Mouse (Mus musculus) liver, embryonic 11.5 days (tissue): ENCODE measurements around the gene Tsc22d3. TPM values are rescaled to one million over a fixed set of nuclear protein-coding genes. Genes with fewer than 3 reads are reported as not detected.

ENCODE experiments used
- ATAC-seq: fragments of 200-750 bp; cut with Nextera tagmentation; replicated peaks from 2 replicates; pipeline ENCODE4 v1.8.0; 2017; ENCODE audit warnings: moderate number of reproducible peaks, mild to moderate bottlenecking, moderate TSS enrichment, moderate library complexity; ENCODE audit not compliant: low FRiP score
- DNase-seq: peaks from one replicate; pipeline ENCODE4 v3.0.0-alpha.2; 2017; ENCODE audit warnings: low spot score
- H3K27ac ChIP-seq: fragments of 300-500 bp; sonication (generic); 2 replicates; pipeline ENCODE4 v1.5.1; 2014; ENCODE audit warnings: mild to moderate bottlenecking, low read depth, low read length, control low read depth
- H3K27me3 ChIP-seq: fragments of 300-500 bp; sonication (generic); replicated peaks from 2 replicates; pipeline ENCODE4 v1.6.1; 2014; ENCODE audit warnings: low read length, mixed read lengths; ENCODE audit not compliant: control insufficient read depth, insufficient read depth
- H3K36me3 ChIP-seq: fragments of 300-500 bp; sonication (generic); 2 replicates; pipeline ENCODE4 v1.6.1; 2014; ENCODE audit warnings: mild to moderate bottlenecking, low read length, moderate library complexity, mixed read lengths; ENCODE audit not compliant: control insufficient read depth, insufficient read depth
- H3K4me1 ChIP-seq: fragments of 300-500 bp; sonication (generic); replicated peaks from 2 replicates; pipeline ENCODE4 v1.6.1; 2014; ENCODE audit warnings: low read length, mixed read lengths; ENCODE audit not compliant: control insufficient read depth, insufficient read depth
- H3K4me2 ChIP-seq: fragments of 300-500 bp; sonication (generic); 2 replicates; pipeline ENCODE4 v1.6.1; 2014; ENCODE audit warnings: mild to moderate bottlenecking, control low read depth, moderate library complexity
- H3K4me3 ChIP-seq: fragments of 300-500 bp; sonication (generic); 2 replicates; pipeline ENCODE4 v1.5.1; 2014; ENCODE audit warnings: low read depth, low read length, control low read depth
- H3K9ac ChIP-seq: fragments of 300-500 bp; sonication (generic); 2 replicates; pipeline ENCODE4 v1.6.1; 2014; ENCODE audit warnings: low read depth, low read length, control low read depth
- H3K9me3 ChIP-seq: fragments of 300-500 bp; sonication (generic); 2 replicates; pipeline ENCODE4 v1.6.1; 2016; ENCODE audit warnings: low read length, inconsistent platforms, mixed read lengths; ENCODE audit not compliant: control insufficient read depth
- WGBS: fragments of 180-500 bp; shearing (Covaris S2); extraction: QIAGEN DNeasy Blood & Tissue Kit; methylation state at CpG from one replicate; pipeline ENCODE4 v1.1.7; 2014; 5-methylcytosine and 5-hydroxymethylcytosine counted together
- polyA plus RNA-seq: library from polyadenylated mRNA; unstranded; fragments of >200 nt; fragmentation: Nextera tagmentation; extraction: Ambion mirVana; gene quantifications from 2 replicates; pipeline ENCODE4 v1.2.1, GENCODE M21; 2014

Tsc22d3 gene
- polyA plus RNA-seq, 1 experiment from 2014 or later = 32.2 TPM

GRCm38 (mm10) chrX:140575200-140575599, 25.3 kb downstream of the Tsc22d3 start:
- Histone ChIP-seq H3K27me3 (peaks cover 16% of the 10 kb centered on the region), H3K4me1 (no peaks in the 10 kb centered on the region), H3K9me3 (no peaks in the 10 kb centered on the region), H3K27ac (no peak overlapping the region), H3K36me3 (no peaks in the 10 kb centered on the region), H3K4me2 (no peak overlapping the region), H3K4me3 (no peak overlapping the region), H3K9ac (no peak overlapping the region)
- DNase-seq (no peak), ATAC-seq (no peak)
- 22% methylated on average over 1 of the region's 1 CpGs for WGBS

GRCm38 (mm10) chrX:140572702-140573338, 27.6 kb downstream of the Tsc22d3 start:
- no peak overlapping the region for H3K9ac ChIP-seq
- no peak for ATAC-seq
- no peak for DNase-seq
- H3K4me1 ChIP-seq = no peaks in the 10 kb centered on the region
- no peak overlapping the region for H3K27ac ChIP-seq
- no peak overlapping the region for H3K4me3 ChIP-seq
- no peaks in the 10 kb centered on the region for H3K36me3 ChIP-seq
- no peaks in the 10 kb centered on the region for H3K9me3 ChIP-seq
- WGBS = 59% methylated on average over 2 of the region's 2 CpGs
- H3K27me3 ChIP-seq = peaks cover 21% of the 10 kb centered on the region
- no peak overlapping the region for H3K4me2 ChIP-seq

GRCm38 (mm10) chrX:140569595-140569994, 30.9 kb downstream of the Tsc22d3 start:
- Histone ChIP-seq H3K9ac (no peak overlapping the region), H3K4me2 (no peak overlapping the region), H3K4me1 (no peaks in the 10 kb centered on the region), H3K36me3 (no peaks in the 10 kb centered on the region), H3K27ac (no peak overlapping the region), H3K27me3 (peaks cover 22% of the 10 kb centered on the region), H3K4me3 (no peak overlapping the region), H3K9me3 (no peaks in the 10 kb centered on the region)
- WGBS = 71% methylated on average over 1 of the region's 1 CpGs
- DNase-seq (no peak), ATAC-seq (no peak)

- Histone ChIP-seq H3K4me2 (no peak overlapping the region), H3K4me3 (no peak overlapping the region), H3K36me3 (no peaks in the 10 kb centered on the region), H3K9ac (no peak overlapping the region), H3K27ac (no peak overlapping the region), H3K4me1 (no peaks in the 10 kb centered on the region), H3K27me3 (peaks cover 17% of the 10 kb centered on the region), H3K9me3 (no peaks in the 10 kb centered on the region)
- no peak for ATAC-seq
- WGBS = 44% methylated on average over 1 of the region's 1 CpGs
- no peak for DNase-seq
Measured at GRCm38 (mm10) chrX:140567711-140568407, 32.6 kb downstream of the Tsc22d3 start.

GRCm38 (mm10) chrX:140565759-140566158, 34.7 kb downstream of the Tsc22d3 start:
- WGBS = 67% methylated on average over 2 of the region's 2 CpGs
- no peaks in the 10 kb centered on the region for H3K36me3 ChIP-seq

GRCm38 (mm10) chrX:140565212-140565611, 35.2 kb downstream of the Tsc22d3 start:
- H3K4me2 ChIP-seq = no peak overlapping the region
- H3K36me3 ChIP-seq = no peaks in the 10 kb centered on the region
- H3K27me3 ChIP-seq = peaks cover 17% of the 10 kb centered on the region
- H3K9me3 ChIP-seq = no peaks in the 10 kb centered on the region
- 96% methylated on average over 3 of the region's 3 CpGs for WGBS
- H3K4me3 ChIP-seq = no peak overlapping the region
- H3K9ac ChIP-seq = no peak overlapping the region
- DNase-seq = no peak
- no peak overlapping the region for H3K27ac ChIP-seq
- no peaks in the 10 kb centered on the region for H3K4me1 ChIP-seq
- no peak for ATAC-seq

More at GRCm38 (mm10) chrX:140565759-140566158, 34.7 kb downstream of the Tsc22d3 start:
- no peaks in the 10 kb centered on the region for H3K9me3 ChIP-seq
- no peak overlapping the region for H3K9ac ChIP-seq
- no peak overlapping the region for H3K4me2 ChIP-seq
- H3K4me1 ChIP-seq = no peaks in the 10 kb centered on the region
- H3K4me3 ChIP-seq = no peak overlapping the region
- peaks cover 17% of the 10 kb centered on the region for H3K27me3 ChIP-seq
- no peak overlapping the region for H3K27ac ChIP-seq
- no peak for DNase-seq
- no peak for ATAC-seq

- no peak overlapping the region for H3K4me2 ChIP-seq
- H3K27ac ChIP-seq = no peak overlapping the region
- no peaks in the 10 kb centered on the region for H3K9me3 ChIP-seq
- no peak for DNase-seq
- no peak overlapping the region for H3K4me3 ChIP-seq
- WGBS = 95% methylated on average over 1 of the region's 1 CpGs
- no peak overlapping the region for H3K9ac ChIP-seq
- H3K36me3 ChIP-seq = no peaks in the 10 kb centered on the region
- ATAC-seq = no peak
- no peaks in the 10 kb centered on the region for H3K4me1 ChIP-seq
- H3K27me3 ChIP-seq = peaks cover 17% of the 10 kb centered on the region
Measured at GRCm38 (mm10) chrX:140564777-140565176, 35.7 kb downstream of the Tsc22d3 start.

GRCm38 (mm10) chrX:140558176-140558844, 42.1 kb downstream of the Tsc22d3 start:
- no peak overlapping the region for H3K27ac ChIP-seq
- WGBS = 75% methylated on average over 6 of the region's 6 CpGs
- no peak for ATAC-seq

More at GRCm38 (mm10) chrX:140558176-140558844, 42.1 kb downstream of the Tsc22d3 start:
- no peak overlapping the region for H3K9ac ChIP-seq
- no peak overlapping the region for H3K4me3 ChIP-seq
- H3K4me2 ChIP-seq = no peak overlapping the region
- no peaks in the 10 kb centered on the region for H3K9me3 ChIP-seq
- H3K27me3 ChIP-seq = peaks cover 13% of the 10 kb centered on the region
- no peak for DNase-seq
- no peaks in the 10 kb centered on the region for H3K36me3 ChIP-seq
- no peaks in the 10 kb centered on the region for H3K4me1 ChIP-seq
